Mouse (Mus musculus) heart, postnatal 0 days (tissue): ENCODE measurements at regions not wholly inside any gene's neighbourhood (a gene's known extent, or its start where the extent isn't known, plus 50 kb on each side); places are given as distances from the start of the nearest gene placed in this dataset.

Experiments used
- CTCF ChIP-seq: IDR thresholded peaks from 2 replicates; pipeline ENCODE4 v1.5.1; 2016; ENCODE audit warnings: antibody characterized with exemption, control low read depth, low read depth
- EP300 ChIP-seq: IDR thresholded peaks from 2 replicates; pipeline ENCODE4 v1.6.1; 2016; ENCODE audit warnings: antibody characterized with exemption, low read depth

DNA sequence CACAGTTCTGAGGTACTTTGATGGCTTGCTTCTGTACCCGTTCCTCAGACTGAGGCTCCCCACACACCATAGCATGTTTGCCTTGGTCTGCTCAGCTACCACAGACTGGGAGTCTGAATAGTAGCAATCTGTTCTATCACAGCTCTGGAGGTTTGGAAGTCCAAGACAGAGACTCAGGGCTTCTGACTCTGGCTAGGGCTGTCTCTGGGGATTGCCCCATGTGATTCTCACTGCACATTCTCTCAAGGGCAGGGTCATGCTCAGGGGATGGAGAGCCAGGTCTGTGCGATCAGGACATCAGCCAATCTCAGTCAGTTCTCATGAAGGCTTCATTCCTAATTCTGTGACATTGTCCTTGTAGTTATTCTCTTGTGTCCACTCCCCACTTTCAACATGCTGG, 108.8 kb upstream of the Gdf10 start:
- TF ChIP-seq CTCF (no peak), EP300 (no peak)
